Mouse (Mus musculus) limb, embryonic 14.5 days (tissue): ENCODE data around the gene Rab40c. TPM values are rescaled to one million over a fixed set of nuclear protein-coding genes. Genes with fewer than 3 reads are reported as not detected.

Experiments
- ATAC-seq: fragments of 200-750 bp; cut with Nextera tagmentation; 2 replicates; pipeline ENCODE4 v1.8.0; 2017; ENCODE audit warnings: low read depth, moderate number of reproducible peaks, moderate TSS enrichment; ENCODE audit not compliant: low FRiP score
- DNase-seq: peaks from one replicate; pipeline ENCODE4 v3.0.0-alpha.2; 2015; ENCODE audit warnings: low spot score
- H3K27ac ChIP-seq: fragments of 300-500 bp; sonication (generic); replicated peaks from 2 replicates; pipeline ENCODE4 v1.5.1; 2014; ENCODE audit warnings: low read depth, mild to moderate bottlenecking, low read length, moderate library complexity, mixed read lengths
- H3K27me3 ChIP-seq: fragments of 300-500 bp; sonication (generic); 2 replicates; pipeline ENCODE4 v1.6.1; 2014; ENCODE audit warnings: low read length, mixed read lengths; ENCODE audit not compliant: control insufficient read depth, insufficient read depth
- H3K36me3 ChIP-seq: fragments of 300-500 bp; sonication (generic); 2 replicates; pipeline ENCODE4 v1.6.1; 2014; ENCODE audit warnings: mild to moderate bottlenecking, low read length, moderate library complexity, mixed read lengths; ENCODE audit not compliant: control insufficient read depth, insufficient read depth
- H3K4me1 ChIP-seq: fragments of 300-500 bp; sonication (generic); 2 replicates; pipeline ENCODE4 v1.6.1; 2014; ENCODE audit warnings: antibody characterized with exemption, low read length, mixed read lengths; ENCODE audit not compliant: control insufficient read depth, insufficient read depth
- H3K4me2 ChIP-seq: fragments of 300-500 bp; sonication (generic); replicated peaks from 2 replicates; pipeline ENCODE4 v1.6.1; 2014; ENCODE audit warnings: low read depth, mild to moderate bottlenecking, low read length, moderate library complexity; ENCODE audit not compliant: severe bottlenecking
- H3K4me3 ChIP-seq: fragments of 300-500 bp; sonication (generic); replicated peaks from 2 replicates; pipeline ENCODE4 v1.5.1; 2014; ENCODE audit warnings: low read length
- H3K9ac ChIP-seq: fragments of 300-500 bp; sonication (generic); 2 replicates; pipeline ENCODE4 v1.6.1; 2014; ENCODE audit warnings: mild to moderate bottlenecking, low read depth, low read length, moderate library complexity; ENCODE audit not compliant: severe bottlenecking
- H3K9me3 ChIP-seq: fragments of 300-500 bp; sonication (generic); 2 replicates; pipeline ENCODE4 v1.6.1; 2016; ENCODE audit warnings: low read length; ENCODE audit not compliant: control insufficient read depth
- POLR2A ChIP-seq: fragments of 200-500 bp; IDR thresholded peaks from 2 replicates; pipeline ENCODE4 v1.8.0; 2012; ENCODE audit warnings: inconsistent platforms, mild to moderate bottlenecking, moderate library complexity, borderline replicate concordance; ENCODE audit not compliant: insufficient read depth, insufficient read length; ENCODE audit errors: extremely low read depth
- WGBS: fragments of 180-500 bp; shearing (Covaris S2); extraction: QIAGEN DNeasy Blood & Tissue Kit; methylation state at CpG from one replicate; pipeline ENCODE4 v1.1.7; 2014; 5-methylcytosine and 5-hydroxymethylcytosine counted together
- polyA plus RNA-seq, 2 experiments: library from polyadenylated mRNA; depleted of rRNA in 1 of 2; stranded (reverse) in 1 of 2; unstranded in 1 of 2; fragments of >200 nt; fragmentation: Nextera tagmentation in 1 of 2; extraction: Ambion mirVana in 1 of 2; gene quantifications; 2 replicates each; pipeline versions ENCODE4 v1.2.1 to v1.2.3; 2012 to 2014

Rab40c gene
- polyA plus RNA-seq, 2 experiments = 20.8 to 53.3 TPM

DNA sequence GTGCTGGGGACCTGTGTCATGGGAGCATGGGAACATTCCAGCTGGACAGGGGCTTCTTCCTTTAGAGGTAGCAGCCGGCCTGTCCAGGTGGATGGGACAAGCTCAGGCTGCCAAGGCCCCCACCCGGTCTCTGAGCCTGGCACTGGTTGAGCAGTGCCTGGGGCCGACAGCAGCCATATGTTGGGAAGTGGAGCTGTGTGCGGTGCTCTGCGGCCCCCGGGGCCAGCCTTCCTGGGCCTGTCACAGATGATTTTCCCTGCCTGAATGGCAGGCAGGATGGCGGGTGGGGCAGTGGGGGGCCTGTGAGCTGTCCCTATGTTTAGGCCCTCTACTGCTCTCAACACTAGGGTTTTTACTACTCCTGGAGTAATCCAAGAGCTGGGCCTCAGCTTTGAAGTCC lies 36.7 kb upstream of the Rab40c start:
- DNase-seq = no peak
- 0 out of 2 replicates have a peak overlapping the region, but pooled peaks have one; percentile 16 for H3K9ac ChIP-seq
- H3K4me2 ChIP-seq = no peak overlapping the region
- ATAC-seq = no peak
- H3K36me3 ChIP-seq = peaks cover 32% of the 10 kb centered on the region
- no peak overlapping the region for H3K4me3 ChIP-seq
- peaks cover 6% of the 10 kb centered on the region; the same call in 1 of the 2 replicates for H3K4me1 ChIP-seq
- 60% methylated on average over 7 of the region's 7 CpGs for WGBS
- no peak for TF ChIP-seq POLR2A
- peaks cover 25% of the 10 kb centered on the region for H3K27me3 ChIP-seq
- no peaks in the 10 kb centered on the region for H3K9me3 ChIP-seq
- no peak overlapping the region for H3K27ac ChIP-seq

DNA sequence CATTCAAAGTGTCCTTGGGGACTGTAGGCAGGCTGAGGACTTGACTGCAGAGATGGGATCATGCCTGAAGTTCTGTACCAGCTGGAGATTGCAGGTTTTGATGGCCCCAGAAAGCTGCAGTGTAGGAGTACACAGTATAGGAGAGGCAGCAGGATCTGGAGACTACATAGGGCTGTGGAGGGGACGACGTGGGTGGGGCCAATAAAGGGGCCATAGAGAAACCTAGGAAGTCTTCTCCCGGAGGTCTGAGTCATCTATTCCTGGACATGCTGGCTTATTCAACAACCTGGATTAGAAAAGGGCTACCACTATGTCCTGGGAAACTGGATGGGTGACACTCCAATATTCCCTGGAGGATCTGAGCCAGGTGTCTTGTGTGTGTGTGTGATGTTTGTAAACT lies 36.2 kb upstream of the Rab40c start:
- TF ChIP-seq POLR2A = no peak
- Histone ChIP-seq H3K36me3 (peaks cover 28% of the 10 kb centered on the region), H3K4me3 (no peak overlapping the region), H3K27ac (no peak overlapping the region), H3K4me1 (peaks cover 9% of the 10 kb centered on the region; the same call in 1 of the 2 replicates), H3K27me3 (peaks cover 30% of the 10 kb centered on the region), H3K9me3 (no peaks in the 10 kb centered on the region), H3K4me2 (no peak overlapping the region), H3K9ac (0 out of 2 replicates have a peak overlapping the region, but pooled peaks have one; percentile 28)
- 44% methylated on average over 3 of the region's 3 CpGs for WGBS
- DNase-seq (no peak), ATAC-seq (no peak)

DNA sequence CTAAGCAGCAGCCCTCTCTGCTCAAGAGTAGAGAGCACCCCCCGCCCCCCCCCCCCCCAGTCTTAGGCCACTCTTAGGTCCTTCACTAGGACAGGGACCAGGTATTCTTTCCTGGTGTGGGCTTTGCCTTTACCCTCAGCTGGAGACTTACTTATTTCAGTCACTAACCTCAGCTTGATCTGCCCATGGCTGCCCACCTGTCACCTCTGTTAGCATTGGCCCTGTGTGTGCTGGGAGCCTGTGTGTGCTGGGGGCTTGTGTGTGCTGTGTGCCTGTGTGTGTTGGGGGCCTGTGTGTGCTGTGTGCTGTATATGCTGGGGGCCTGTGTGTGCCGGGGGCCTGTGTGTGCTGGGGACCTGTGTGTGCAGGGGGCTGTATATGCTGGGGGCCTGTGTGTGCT lies 35.1 kb upstream of the Rab40c start:
- H3K9ac ChIP-seq = no peak overlapping the region
- H3K4me3 ChIP-seq = no peak overlapping the region
- no peak for DNase-seq
- H3K9me3 ChIP-seq = no peaks in the 10 kb centered on the region
- H3K4me2 ChIP-seq = no peak overlapping the region
- H3K36me3 ChIP-seq = peaks cover 18% of the 10 kb centered on the region
- TF ChIP-seq POLR2A = no peak
- H3K27ac ChIP-seq = no peak overlapping the region
- H3K27me3 ChIP-seq = peaks cover 39% of the 10 kb centered on the region
- peaks cover 9% of the 10 kb centered on the region; the same call in 1 of the 2 replicates for H3K4me1 ChIP-seq
- WGBS = 75% methylated on average over 1 of the region's 2 CpGs
- no peak for ATAC-seq

DNA sequence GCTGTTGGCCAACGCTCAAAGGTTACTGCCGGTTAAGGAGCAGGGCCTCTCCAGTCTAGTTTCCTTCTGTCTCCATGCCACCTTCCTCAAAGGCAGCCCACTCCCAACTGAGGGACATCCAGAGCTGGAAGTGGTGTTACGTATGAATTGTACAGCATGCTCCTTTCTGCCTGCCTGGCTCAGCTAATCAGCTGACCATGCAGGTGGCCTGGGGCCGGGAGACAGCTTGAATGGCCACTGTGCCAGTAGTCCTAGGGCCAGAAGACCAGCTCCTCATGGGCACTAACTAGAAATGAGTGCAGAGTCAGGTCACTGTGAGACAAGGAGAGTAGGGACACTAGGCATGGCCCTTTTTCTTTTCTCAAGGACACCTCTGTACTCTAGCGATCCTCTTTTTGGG lies 33.6 kb upstream of the Rab40c start:
- peaks cover 6% of the 10 kb centered on the region for H3K36me3 ChIP-seq
- no peak for TF ChIP-seq POLR2A
- WGBS = 77% methylated on average over 5 of the region's 5 CpGs
- H3K9ac ChIP-seq = no peak overlapping the region
- H3K4me3 ChIP-seq = no peak overlapping the region
- DNase-seq (no peak), ATAC-seq (no peak)
- peaks cover 9% of the 10 kb centered on the region; the same call in 1 of the 2 replicates for H3K4me1 ChIP-seq
- peaks cover 39% of the 10 kb centered on the region for H3K27me3 ChIP-seq
- no peaks in the 10 kb centered on the region for H3K9me3 ChIP-seq
- no peak overlapping the region for H3K4me2 ChIP-seq
- no peak overlapping the region for H3K27ac ChIP-seq

DNA sequence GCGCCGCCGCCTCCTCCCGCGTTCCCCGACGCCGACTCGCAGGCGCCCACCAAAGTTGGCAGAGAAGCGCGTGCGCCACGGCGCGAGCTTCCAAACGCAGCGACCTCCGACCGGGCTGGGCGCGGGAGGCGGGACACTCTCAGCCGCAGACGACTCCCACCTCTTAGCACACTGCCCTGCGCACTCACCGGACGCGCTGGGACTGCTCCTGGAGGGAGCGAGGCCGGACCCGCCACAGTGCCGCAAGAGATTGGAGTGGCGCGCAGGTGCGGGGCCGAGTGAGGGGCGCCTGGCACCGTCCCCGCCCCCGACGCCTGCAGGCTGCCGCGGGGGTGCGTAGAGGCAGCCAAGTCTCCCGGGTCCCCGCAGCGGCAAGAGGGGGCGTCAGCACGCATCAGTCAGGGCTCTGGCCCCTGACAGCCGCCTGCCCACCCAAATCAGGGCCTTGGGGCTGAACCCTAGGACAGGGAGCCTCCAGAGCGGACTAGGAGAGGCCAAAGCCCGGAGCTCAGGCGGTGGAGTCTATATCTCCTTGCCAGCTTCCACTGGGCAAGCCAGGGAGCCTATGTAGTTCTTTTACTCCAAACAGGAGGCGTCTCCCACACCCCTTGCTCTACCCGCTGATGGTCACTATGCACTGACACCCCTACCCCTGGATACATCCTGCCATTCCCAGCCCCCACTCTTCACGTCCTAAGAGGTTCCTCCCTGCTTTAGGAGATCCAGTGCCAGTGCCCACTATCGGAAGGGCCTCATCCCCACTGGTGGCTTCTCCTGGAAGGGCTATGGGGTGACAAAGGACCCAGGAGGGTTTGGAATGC lies 32.5 kb upstream of the Rab40c start, which contains the start of gene A930017K11Rik:
A930017K11Rik (minus strand) TSS at position 763 of the 821 bp plus-strand sequence.
- 2% methylated on average over 29 of the region's 58 CpGs for WGBS
- Histone ChIP-seq H3K4me1 (peaks cover 9% of the 10 kb centered on the region; the same call in 1 of the 2 replicates), H3K9me3 (no peaks in the 10 kb centered on the region), H3K36me3 (no peaks in the 10 kb centered on the region), H3K4me3 (peak within 1 kb of the TSS; percentile 40), H3K9ac (peak within 1 kb of the TSS; percentile 47), H3K27ac (no peak within 1 kb of the TSS), H3K27me3 (peaks cover 39% of the 10 kb centered on the region), H3K4me2 (peak within 1 kb of the TSS; percentile 70)
- no peak for ATAC-seq
- DNase-seq = no peak
- no peak for TF ChIP-seq POLR2A
